Mouse (Mus musculus) stomach, embryonic 14.5 days (tissue): ENCODE results near the gene Ppbp. TPM values are rescaled to one million over a fixed set of nuclear protein-coding genes. Genes with fewer than 3 reads are reported as not detected.
"Not testable (repeated sequence)": the region's sequence is repeated elsewhere in the genome, so short reads cannot be mapped to it uniquely, and the experiment has no call there.

ENCODE experiments used
- ATAC-seq: fragments of 200-750 bp; cut with Nextera tagmentation; 2 replicates; pipeline ENCODE4 v1.8.0; 2017; ENCODE audit warnings: low read depth, moderate TSS enrichment; ENCODE audit not compliant: insufficient number of reproducible peaks, insufficient read depth, low FRiP score
- H3K27ac ChIP-seq: fragments of 300-500 bp; sonication (generic); 2 replicates; pipeline ENCODE4 v1.5.1; 2014; ENCODE audit warnings: mild to moderate bottlenecking, low read length, moderate library complexity, mixed read lengths
- H3K27me3 ChIP-seq: fragments of 300-500 bp; sonication (generic); 2 replicates; pipeline ENCODE4 v1.6.1; 2014; ENCODE audit warnings: low read length, control low read depth, mixed read lengths; ENCODE audit not compliant: control insufficient read depth, insufficient read depth
- H3K36me3 ChIP-seq: fragments of 300-500 bp; sonication (generic); 2 replicates; pipeline ENCODE4 v1.6.1; 2014; ENCODE audit warnings: mild to moderate bottlenecking, control low read depth, low read length, moderate library complexity, mixed read lengths; ENCODE audit not compliant: control insufficient read depth, insufficient read depth
- H3K4me1 ChIP-seq: fragments of 300-500 bp; sonication (generic); 2 replicates; pipeline ENCODE4 v1.6.1; 2014; ENCODE audit warnings: low read length, control low read depth, mixed read lengths; ENCODE audit not compliant: control insufficient read depth, insufficient read depth
- H3K4me2 ChIP-seq: fragments of 300-500 bp; sonication (generic); replicated peaks from 2 replicates; pipeline ENCODE4 v1.6.1; 2014; ENCODE audit warnings: low read depth, low read length, control low read depth
- H3K4me3 ChIP-seq: fragments of 300-500 bp; sonication (generic); 2 replicates; pipeline ENCODE4 v1.5.1; 2014; ENCODE audit warnings: low read depth, low read length, control low read depth
- H3K9ac ChIP-seq: fragments of 300-500 bp; sonication (generic); replicated peaks from 2 replicates; pipeline ENCODE4 v1.6.1; 2014; ENCODE audit warnings: low read depth, mild to moderate bottlenecking, control low read depth, low read length, moderate library complexity, mixed read lengths
- H3K9me3 ChIP-seq: fragments of 300-500 bp; sonication (generic); 2 replicates; pipeline ENCODE4 v1.6.1; 2016; ENCODE audit warnings: low read depth, low read length, control low read depth; ENCODE audit not compliant: control insufficient read depth
- WGBS: fragments of 180-500 bp; shearing (Covaris S2); extraction: QIAGEN DNeasy Blood & Tissue Kit; methylation state at CpG from one replicate; pipeline ENCODE4 v1.1.7; 2014; 5-methylcytosine and 5-hydroxymethylcytosine counted together
- microRNA-seq: library from miRNA; unstranded; fragments of <30 nt; microRNA quantifications from one replicate; pipeline ENCODE4, GENCODE M21; 2016
- polyA plus RNA-seq: library from polyadenylated mRNA; unstranded; fragments of >200 nt; fragmentation: Nextera tagmentation; extraction: Ambion mirVana; gene quantifications from 2 replicates; pipeline ENCODE4 v1.2.1, GENCODE M21; 2014

Ppbp gene
- polyA plus RNA-seq, 1 experiment from 2014 or later, result 2.5 TPM

DNA sequence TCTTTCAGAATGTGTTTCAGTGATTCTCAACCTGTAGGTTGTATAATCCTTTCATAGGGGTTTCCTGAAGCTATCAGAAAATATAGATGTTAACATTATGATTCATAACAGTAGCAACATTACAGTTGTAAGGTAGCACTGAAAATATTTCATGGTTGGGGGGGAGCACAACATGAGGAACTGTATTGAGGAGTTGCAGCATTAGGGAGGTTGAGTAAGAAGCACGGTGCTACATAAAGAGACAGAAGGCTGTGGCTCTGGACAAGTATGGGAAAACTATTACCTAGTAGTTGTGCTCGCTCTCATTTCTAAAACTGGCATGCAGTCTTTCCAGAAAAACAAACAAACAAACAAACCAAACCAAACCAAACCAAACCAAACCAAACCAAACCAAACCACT is 27.1 kb downstream of the Ppbp start:
- not testable (repeated sequence) for H3K36me3 ChIP-seq, H3K27me3 ChIP-seq, H3K4me1 ChIP-seq, H3K4me3 ChIP-seq, ATAC-seq, H3K4me2 ChIP-seq, H3K9me3 ChIP-seq, H3K27ac ChIP-seq, H3K9ac ChIP-seq
- WGBS, result 96% methylated on average over 2 of the region's 2 CpGs

DNA sequence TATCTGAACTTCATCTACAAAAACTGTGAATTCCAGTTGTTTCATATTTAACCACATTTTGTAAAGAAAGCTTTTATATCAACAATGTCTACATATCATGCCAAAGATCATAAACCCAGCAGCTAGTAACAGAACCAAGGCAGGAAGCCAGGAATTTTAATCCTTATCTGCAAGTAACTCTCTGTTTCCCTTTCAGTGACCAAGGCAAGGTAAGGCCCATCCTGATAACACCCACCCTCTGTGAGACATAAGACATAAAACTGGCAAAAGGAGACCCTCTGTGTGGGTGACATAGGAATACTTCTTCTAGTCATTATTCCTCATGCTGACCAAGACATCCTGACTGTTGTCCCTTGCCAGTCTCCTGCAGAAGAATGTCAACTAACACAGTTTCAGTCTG is 36.3 kb downstream of the Ppbp start:
- no peak overlapping the region for H3K4me3 ChIP-seq
- no peak overlapping the region for H3K27ac ChIP-seq
- ATAC-seq, result no peak
- no peak overlapping the region for H3K9ac ChIP-seq
- no peaks in the 10 kb centered on the region for H3K4me1 ChIP-seq
- no peak overlapping the region for H3K4me2 ChIP-seq
- H3K36me3 ChIP-seq, result no peaks in the 10 kb centered on the region
- H3K9me3 ChIP-seq, result no peaks in the 10 kb centered on the region
- H3K27me3 ChIP-seq, result no peaks in the 10 kb centered on the region

- Histone ChIP-seq H3K36me3 (no peaks in the 10 kb centered on the region), H3K4me3 (no peak overlapping the region), H3K9ac (no peak overlapping the region), H3K27ac (no peak overlapping the region), H3K4me2 (no peak overlapping the region), H3K4me1 (no peaks in the 10 kb centered on the region), H3K9me3 (no peaks in the 10 kb centered on the region), H3K27me3 (no peaks in the 10 kb centered on the region)
- ATAC-seq, result no peak
Measured at GRCm38 (mm10) chr5:90806050-90806449, 37.7 kb downstream of the Ppbp start.

DNA sequence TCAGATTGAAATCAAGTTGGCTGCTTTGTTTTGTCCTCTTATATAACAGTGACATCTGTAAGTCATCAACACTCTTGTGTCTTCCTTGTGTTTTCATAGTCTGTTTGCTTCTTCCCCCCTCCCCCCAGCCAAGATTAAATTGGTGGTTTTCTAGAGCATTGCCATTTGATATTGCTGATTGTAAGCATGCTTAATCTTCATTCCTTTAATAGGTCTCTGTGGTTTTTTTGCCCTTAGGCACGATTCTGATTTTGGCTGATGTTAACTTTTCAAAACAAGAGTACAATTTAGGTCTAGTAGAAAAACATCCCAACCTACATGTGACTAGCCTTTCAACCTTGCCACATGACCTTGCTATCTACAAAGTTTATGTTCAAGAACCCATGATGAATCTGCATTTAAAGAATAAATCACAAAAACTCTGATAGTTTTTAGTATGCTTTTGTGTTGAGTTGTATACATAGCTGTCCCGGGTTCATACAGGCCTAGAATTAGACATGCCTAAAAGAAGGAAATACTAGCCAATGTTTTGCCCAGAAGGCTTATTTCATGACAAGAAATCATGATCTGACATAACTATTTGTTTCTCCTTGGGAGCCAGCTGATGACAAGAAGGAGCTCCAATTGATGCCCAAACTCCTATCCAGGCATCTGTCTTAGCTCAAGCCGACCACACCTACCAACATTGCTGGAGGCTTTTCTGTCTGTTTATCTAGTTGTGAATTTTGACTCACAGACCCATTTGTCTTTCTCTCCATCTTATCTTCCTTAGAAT is 39.0 kb downstream of the Ppbp start:
- ATAC-seq, result no peak
- H3K4me1 ChIP-seq, result no peaks in the 10 kb centered on the region
- WGBS, result 56% methylated on average over 3 of the region's 3 CpGs
- H3K27ac ChIP-seq, result no peak overlapping the region
- H3K9ac ChIP-seq, result no peak overlapping the region
- no peaks in the 10 kb centered on the region for H3K36me3 ChIP-seq
- no peaks in the 10 kb centered on the region for H3K9me3 ChIP-seq
- H3K27me3 ChIP-seq, result no peaks in the 10 kb centered on the region
- no peak overlapping the region for H3K4me2 ChIP-seq
- no peak overlapping the region for H3K4me3 ChIP-seq

Small RNA genes lying within 50 kb of the gene (microRNA-seq; reads per million reads assigned to microRNA genes)
- not detected for gene Gm24322

Other genes with a start within 250 kb of the Ppbp start
- 4.7 and 6.2 TPM in 2 replicates for gene Afm, start 249.6 kb upstream of the Ppbp start, polyA plus RNA-seq
- 0.19 and 0.42 TPM in 2 replicates for gene 5830473C10Rik, start 207.4 kb upstream of the Ppbp start, polyA plus RNA-seq
- 5.5 and 5.8 TPM in 2 replicates for gene Rassf6, start 127.9 kb upstream of the Ppbp start, polyA plus RNA-seq
- gene Cxcl5, start 9.2 kb upstream of the Ppbp start, polyA plus RNA-seq, result 0.20 and 0.53 TPM in 2 replicates
- 60.2 and 63.8 TPM in 2 replicates for gene Pf4, start 3.9 kb downstream of the Ppbp start, polyA plus RNA-seq
- gene Cxcl3, start 17.6 kb downstream of the Ppbp start, polyA plus RNA-seq, result not detected in 2 replicates
- gene Cxcl15, start 26.0 kb downstream of the Ppbp start, polyA plus RNA-seq, result 3.6 and 5.0 TPM in 2 replicates
- 0.83 and 1.2 TPM in 2 replicates for gene Cxcl1, start 122.7 kb downstream of the Ppbp start, polyA plus RNA-seq
- not detected in 2 replicates for gene Cxcl2, start 135.4 kb downstream of the Ppbp start, polyA plus RNA-seq
- 56.4 and 58.9 TPM in 2 replicates for gene Mthfd2l, start 162.6 kb downstream of the Ppbp start, polyA plus RNA-seq